Mouse (Mus musculus) right cerebral cortex, postnatal 14 days (tissue): ENCODE results near the gene Fscn2.
"Not testable (repeated sequence)": the region's sequence is repeated elsewhere in the genome, so short reads cannot be mapped to it uniquely, and the experiment has no call there.

ENCODE experiments used
- DNase-seq: peaks from one replicate; pipeline ENCODE4 v3.0.0; 2022

The Fscn2 gene

DNA sequence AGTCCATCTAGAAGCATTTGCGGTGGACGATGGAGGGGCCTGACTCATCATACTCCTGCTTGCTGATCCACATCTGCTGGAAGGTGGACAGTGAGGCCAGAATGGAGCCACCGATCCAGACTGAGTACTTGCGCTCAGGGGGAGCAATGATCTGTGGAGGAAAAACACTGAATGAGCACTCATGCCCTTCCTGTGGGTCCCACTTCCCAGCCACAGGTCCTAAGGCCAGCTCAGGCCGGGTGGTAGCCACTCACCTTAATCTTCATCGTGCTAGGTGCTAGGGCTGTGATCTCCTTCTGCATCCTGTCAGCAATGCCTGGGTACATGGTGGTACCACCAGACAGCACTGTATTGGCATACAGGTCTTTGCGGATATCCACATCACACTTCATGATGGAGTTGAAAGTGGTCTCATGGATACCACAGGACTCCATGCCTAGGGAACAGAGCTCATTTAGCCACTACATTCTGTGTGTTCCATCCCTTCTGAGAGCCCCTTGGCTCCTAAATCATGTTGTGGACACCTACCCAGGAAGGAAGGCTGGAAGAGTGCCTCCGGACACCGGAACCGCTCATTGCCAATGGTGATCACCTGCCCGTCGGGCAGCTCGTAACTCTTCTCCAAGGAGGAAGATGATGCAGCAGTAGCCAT is 14.8 kb upstream of the Fscn2 start:
- DNase-seq: not testable (repeated sequence)

DNA sequence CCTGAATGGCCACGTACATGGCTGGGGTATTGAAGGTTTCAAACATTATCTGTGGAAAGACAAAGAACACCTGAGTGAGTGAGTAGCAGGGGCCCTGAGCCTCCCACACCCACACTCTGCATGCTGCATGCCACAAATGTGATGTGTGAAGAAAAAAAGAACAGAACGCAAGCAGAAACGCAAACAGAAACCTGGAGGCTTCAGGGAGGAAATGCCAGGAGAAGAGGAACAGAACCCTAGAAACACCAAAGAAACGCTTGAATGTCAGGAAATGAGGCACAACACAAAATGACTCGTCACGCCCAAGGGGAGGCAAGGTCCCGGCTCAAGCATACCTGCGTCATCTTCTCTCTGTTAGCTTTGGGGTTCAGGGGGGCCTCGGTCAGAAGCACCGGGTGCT is 14.0 kb upstream of the Fscn2 start:
- DNase-seq: no peak

DNA sequence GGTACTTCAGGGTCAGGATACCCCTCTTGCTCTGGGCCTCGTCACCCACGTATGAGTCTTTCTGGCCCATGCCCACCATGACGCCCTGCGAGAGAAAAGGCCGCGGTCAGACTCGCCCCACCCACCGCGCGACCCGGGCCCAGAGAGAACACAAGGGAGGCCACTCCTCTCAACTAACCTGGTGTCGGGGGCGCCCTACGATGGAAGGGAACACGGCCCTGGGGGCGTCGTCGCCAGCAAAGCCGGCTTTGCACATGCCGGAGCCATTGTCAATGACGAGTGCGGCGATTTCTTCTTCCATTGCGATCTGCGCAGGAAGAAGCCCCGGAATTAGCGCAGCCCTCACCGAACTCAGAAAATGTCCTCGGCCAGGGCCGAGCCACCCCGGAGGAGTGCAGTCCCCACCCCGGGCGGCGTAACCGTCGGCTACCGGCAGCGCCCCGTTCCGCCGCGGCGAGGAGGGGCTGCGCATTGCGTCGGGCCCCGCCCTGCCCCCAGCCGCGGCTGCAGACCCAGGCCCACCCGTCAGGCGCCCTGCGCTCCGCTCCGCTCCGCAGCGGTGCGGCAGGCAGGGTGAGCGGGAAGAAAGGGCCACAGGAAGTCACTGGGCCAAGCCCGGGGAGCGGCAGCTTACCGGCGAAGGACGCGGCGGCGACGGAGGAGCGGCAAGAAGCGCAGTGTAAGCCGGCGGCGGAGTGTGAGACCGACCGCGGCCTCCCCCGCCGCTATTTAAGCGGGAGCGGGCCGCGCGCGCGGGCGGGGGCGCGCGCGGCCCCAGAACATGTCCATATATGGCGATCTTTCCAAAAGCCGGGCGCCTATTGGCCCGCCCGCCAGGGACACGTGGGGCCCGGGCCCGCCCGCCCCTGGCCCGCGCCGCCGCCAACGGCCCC is 13.3 kb upstream of the Fscn2 start, which contains the start of gene Actg1:
Actg1 (minus strand) TSS at position 752 of the 893 bp plus-strand sequence.
- DNase-seq: peak; percentile 83

DNA sequence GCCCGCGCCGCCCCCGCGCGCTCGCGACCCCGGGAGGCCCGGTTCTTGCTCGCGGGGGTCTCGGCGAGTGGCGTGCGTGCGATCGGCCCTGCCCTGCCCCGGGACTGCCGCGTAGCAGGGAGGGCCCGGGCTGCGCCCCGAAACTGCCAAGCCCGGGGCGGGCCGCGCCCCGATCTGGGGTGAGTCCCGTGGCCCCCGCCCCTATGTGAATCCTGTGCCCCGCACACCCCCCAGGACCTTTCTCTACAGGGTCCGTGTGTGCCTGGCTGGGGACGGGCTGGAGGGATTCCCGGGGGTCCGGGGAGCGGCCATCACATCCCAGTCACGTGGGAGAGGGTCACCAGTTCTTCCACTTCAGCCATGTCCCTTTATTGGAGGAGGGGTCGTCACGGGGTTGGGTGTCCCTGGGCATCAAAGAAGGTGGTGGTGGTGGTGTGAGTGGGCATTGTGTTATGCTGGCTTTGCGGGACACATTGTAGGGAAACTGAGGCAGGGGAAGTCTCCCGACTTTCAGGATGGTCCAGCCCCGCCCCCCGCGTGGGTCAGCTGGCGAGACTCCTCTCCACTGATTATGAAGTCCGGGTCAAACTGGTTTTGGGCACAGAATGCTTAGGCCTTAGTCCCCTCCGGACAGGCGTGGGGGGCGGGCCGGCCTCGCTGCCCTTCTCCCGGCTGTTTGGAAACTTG is 12.5 kb upstream of the Fscn2 start:
- DNase-seq: peak; percentile 58

DNA sequence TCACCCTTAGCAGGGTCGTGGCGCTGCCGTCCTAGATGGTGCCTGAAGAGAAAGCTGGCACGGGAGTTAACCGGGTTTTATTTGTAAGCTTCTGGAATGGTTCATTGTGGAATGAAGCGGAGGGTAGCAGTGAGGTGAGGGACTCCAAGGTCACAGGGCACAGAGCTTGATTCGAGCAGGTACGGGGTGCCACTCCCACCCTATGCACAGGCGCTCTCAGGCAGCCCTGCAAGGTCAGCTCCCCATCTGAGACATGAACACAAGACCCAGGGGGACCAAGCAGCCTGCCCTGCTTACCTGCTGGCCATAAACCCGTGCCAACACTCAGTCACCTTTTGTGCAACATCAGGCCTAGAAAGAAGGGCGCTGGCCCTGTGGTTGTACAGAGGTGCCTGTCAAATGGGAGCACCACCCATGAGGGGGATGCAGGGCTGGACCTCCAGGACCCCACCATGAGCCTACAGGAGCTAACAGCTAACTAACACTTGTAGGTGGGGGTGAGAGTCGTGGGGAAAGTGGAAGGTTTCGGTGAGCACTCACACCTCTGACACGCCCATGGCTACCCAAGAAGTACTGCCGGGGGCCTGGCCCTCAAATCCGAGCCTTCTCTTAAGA is 11.9 kb upstream of the Fscn2 start:
- DNase-seq: no peak

DNA sequence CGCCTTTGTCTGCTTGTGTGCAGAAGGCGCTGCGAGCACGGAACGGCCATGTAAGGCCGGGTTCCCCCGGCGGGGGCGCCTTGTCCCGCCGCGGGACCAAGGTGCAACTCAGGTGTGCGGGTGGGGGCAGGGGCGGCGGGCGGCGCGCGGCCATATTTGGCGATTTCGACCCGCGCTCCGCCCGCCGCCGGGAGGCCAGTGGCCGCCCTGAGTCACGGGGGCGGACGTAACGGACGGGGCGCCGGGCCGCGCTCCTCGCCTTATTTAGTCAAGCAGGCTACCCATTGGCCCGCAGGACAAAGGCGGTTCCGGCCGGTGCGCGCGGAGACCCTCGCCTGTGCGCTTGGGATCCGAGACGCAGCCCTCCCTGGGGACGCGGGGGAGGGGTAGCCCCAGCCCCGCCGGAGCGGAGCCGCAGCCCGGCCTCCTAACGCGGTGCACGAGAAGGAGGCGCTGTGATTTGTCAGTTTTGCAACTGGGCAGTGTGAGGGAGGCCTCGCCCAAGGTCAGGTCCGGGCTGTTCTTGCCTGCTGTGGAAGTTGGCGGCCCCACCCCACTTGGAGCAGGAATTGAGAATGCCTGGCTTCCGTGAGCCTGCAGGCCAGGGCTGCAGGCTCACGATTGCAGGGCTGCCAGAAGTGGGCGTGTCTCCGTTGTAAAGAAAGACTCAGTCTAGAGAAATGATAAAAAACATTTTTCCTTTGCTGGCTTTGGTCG is 11.2 kb upstream of the Fscn2 start:
- DNase-seq: peak; percentile 75

DNA sequence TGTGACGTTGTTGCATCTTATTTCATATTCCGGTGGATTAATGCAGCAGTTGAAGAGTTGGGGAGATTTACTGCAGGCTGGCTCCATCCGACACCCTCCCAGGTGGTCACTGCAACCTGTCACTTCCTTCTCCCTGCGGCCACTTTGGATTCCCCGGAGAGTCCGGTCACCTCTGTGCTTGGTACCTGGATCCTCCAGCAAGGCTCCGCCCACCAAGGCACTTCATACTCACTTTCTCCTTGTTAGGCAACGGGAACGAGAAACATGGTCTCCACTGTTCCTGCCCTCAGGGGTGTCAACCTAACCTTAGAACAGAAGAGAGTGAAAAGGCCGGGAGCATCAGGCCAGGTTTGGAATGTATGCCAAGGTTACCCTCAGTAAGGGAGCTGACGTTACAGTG is 10.6 kb upstream of the Fscn2 start:
- DNase-seq: peak; percentile 12

DNA sequence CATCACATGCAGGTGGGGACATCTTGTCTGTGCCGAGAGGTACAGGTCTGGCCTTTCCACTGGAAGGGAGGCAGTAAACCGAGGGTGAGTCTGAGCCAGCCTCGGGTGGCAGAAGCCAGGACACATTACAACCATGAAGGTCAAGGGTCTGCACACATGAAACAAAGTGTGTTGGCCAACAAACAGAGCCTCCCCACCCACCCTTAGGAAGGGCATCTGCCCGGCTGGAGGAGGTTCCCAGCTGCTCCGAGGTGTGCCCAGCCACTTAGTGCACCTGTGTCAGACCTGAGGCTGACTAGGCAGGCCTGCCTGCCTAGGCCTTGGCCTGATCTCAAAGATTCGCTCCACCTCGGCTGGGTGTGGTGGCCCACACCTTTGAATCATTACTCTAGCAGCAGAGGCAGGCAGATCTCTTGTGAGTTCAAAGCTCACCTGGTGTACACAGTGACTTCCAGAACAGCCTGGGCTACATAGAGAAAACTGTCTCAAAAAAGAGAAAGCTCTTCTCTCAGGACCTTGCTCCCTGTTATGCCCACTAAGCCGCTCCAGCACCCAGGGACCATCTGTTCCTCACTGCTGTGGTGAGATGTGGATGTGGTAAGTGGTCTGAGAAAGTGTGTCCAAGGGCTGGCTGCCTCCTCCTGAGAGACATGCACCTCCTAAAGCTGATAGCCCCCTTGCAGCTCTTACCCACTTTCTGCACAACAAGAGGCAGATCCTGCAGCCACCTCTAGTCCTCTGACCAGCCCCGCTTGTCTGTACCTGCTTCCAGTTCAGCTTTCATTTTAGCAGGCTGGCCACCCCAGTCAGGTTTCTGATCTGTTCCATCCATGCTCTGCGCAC is 9.9 kb upstream of the Fscn2 start:
- DNase-seq: peak; percentile 4

DNA sequence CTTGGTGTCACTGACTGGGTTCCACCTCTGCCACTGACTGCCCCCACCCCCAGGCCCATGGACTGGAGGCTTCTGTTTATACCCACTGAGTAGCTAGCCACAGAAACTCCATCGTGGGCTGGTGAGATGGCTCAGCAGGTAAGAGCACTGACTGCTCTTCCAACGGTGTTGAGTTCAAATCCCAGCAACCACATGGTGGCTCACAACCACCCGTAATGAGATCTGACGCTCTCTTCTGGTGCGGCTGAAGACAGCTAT is 9.3 kb upstream of the Fscn2 start:
- DNase-seq: peak; percentile 5

DNA sequence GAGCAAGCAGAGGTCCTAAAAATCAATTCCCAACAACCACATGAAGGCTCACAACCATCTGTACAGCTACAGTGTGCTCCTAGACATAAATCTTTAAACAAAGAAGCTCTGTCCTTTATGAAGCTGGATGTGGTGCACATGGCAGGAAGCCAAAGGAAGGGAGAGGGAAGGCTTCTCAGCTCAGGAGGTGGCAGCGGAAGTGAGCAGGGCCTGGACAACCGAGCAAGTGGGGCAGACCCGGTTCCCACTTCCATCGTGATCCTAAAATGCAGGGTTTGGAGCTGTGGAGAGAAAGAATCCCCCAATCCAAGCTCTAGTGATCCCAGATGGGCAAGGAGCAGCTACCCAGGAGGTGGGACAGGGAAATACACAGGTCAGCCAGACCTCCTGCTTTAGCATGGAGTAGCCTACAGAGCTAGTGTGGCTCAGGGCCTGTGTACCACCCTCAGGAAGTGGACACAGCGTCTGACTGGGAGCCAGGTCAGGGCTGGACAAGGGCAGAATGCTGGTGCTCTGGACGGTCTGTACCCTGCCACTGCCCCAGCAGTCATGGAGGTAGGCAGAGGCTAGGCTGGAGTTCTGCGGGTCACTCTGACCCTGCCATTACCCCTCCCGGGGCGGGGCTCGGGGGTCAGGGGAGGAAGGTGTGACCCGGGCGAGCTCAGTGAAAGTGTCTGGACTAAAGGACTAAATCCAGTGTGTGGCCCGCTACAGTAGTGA is 8.6 kb upstream of the Fscn2 start:
- DNase-seq: peak; percentile 26

DNA sequence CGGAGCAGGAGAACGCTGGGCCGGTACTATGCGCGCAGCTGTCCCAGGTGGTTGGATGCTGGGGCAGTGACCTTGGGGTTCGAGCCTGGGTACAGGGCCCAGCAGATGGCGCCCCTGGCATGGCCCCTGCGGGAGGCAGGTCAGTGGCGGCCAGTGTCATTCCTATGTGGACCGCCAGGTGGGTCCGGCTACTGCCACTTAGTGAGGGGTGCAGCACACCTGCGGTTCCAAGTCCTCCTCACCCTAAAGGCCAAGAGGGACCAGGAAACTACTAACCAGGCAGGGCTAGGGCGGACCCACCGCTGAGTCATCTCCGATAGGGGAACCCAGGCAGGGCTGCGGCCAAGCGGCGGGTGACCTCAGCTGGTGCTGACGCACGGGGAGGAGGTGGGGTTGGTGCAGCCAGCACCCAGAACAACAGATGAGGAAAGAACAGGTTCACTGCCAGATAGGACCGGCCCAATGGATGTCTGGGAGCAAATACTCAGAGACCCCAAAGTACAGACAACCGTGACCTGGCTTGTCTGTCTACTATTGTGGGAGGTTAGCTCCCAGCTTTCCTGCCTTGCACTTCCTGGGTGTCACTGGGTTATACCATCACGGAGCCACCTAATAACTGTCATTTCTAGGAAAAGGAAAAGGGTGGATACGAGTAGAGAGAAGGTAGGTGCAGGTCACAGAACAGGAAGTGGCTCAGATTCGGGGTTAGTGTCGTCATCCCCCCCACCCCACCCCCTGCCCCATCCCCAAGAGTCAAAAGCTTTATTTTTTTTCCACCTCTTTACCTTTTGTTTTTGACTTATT is 7.6 kb upstream of the Fscn2 start:
- peak; percentile 68 for DNase-seq

DNA sequence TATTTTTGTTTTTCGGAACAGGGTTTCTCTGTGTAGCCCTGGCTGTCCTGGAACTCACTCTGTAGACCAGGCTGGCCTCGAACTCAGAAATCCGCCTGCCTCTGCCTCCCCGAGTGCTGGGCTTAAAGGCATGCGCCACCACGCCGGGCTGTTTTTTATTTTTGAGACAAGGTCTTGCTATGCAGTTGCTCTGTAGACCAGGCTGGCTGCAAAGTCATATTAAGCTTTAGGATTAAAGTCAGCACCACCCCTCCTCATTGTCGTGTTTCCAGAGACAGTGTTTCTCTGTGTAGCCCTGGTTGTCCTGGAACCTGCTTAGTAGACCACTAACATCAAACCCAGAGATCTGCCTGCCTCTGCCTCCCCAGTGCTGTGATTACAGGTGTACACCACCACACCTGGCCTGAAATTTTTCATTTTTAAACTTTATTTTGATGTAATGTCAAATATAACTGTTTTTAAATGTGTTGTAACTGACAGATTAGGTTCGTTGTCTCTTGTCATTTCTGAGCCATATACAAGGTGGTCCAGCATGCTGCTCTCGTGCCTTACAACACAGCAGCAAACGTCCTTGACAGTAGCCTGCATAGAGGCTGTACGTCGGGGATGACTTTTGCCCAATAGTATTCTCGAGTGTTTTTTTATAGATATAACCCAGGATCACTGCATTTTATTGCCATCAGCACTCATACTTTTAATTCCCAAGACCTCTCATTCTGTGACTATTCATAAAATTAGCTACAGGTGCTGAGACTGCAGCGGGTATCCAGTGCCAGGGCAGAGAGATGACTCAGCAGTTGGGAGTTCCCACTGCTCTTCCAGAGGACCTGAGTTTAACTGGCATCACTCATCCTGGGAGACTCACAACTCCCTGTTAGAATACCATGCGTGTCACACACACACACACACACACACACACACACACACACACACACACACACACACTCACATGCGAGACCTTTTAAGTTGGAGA is 6.7 kb upstream of the Fscn2 start:
- DNase-seq: peak; percentile 5

DNA sequence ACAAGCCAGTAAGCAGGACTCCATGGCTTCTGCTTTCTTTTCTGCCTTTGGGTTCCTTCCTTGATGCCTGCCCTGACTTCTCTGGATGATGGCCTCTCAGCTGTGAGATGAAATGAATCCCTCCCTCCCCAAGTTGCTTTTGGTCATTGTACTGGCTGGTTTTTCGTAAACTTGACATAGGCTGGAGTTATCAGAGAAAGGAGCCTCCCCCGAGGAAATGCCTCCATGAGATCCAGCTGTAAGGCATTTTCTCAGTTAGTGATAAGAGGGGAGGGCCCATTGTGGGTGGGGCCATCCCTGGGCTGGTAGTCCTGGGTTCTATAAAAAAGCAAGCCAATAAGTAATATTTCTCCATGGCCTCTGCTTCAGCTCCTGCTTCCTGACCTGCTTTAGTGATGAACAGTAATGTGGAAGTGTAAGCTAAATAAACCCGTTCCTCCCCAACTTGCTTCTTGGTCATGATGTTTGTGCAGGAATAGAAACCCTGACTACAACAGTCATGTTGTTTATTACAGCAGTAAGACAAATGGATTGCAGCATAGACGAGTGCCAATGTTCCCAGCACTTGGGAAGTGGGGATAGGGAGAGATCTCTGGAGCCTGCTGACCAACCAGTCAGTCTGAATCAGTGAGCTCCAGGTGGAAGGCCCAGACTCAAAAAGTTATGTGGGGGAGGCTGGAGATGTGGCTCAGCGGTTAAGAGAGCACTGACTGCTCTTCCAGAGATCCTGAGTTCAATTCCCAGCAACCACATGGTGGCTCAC is 5.9 kb upstream of the Fscn2 start:
- DNase-seq: no peak

DNA sequence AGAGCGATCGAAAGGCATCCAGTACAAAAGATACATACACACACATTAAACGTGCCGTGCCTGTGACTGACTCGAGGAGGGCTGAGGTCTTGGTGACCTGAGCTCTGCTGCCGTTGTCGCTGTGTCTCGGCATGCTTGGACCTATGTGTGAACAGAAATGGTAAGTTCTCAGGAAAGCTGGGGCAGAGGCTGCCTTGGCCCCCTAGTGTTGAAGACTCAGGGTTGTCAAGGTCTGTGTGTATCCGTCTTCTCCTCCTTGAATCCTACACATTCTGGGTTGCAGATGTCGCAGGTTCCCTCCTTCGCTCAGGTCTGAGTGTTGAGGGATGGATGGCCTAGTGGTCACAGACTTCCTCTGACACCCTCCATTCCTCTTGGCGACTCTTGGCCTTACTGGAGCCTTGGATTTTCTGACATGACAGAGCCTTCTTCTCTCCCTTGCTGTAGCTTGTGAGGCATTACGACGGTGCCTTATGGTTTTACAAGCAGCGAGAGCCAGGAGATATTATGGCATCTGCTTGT is 5.0 kb upstream of the Fscn2 start:
- peak; percentile 2 for DNase-seq

DNA sequence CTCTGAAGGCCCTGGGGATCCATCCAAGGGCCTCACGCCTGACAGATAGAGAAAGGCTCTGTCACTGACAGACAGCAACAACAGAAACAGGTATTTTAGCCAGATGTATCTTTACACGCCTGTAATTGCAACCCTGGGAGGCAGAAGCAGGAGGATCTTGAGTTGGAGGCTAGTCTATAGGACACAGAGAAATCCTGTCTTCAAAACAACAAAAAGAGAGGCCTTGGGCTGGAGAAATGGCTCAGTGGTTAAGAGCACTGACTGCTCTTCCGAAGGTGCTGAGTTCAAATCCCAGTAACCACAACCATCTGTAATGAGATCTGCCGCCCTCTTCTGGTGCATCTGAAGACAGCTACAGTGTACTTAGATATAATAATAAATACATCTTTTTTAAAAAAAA is 4.4 kb upstream of the Fscn2 start:
- DNase-seq: no peak

DNA sequence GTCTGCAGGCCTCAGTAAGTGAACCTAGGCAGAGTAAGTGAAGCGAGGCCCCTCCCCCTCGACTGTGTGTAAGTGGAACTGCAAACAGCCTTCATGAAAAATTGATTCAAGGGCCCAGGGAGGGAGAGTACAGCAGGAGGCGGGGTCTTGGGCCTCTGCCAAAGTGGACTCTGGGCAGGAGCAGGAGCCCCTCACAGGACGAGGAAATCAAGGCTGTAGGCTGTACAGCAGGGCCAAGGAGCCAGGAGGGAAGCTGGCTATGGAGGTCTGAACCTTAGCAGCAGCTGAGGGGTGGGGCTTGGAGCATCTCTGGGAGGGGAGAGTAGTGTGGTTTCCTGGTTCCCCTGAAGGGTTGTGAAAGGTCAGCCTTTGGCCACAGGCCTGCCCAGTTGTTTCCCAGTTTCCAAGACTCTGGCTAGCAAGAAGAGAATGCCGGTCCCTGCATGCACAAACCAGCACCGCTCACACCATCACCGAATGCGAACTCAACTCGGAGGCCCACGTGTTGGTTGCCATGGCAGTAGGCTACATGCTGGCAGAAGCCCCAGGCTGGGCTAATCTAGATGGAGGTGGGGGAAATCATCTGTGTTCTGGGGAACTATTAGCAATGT is 3.4 kb upstream of the Fscn2 start:
- peak; percentile 76 for DNase-seq

DNA sequence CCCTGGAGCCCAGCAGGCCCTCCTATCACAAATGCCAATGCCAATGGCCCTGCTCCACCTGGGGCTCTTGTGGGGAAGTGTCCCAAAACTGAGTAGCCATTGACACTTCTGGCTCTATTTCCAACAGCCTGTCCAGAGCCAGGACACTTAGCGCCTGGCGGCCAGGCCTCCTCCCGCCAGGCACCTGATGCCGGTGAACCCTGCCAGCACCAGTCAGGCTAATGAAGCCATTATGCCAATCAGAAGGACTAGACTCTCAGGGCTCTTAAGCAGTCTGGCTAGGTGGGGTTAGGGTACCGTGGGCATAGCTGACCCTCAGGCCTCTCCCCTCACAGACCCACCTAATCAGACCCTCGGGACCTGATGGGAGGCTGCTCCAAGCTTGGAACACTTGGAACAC is 1.9 kb upstream of the Fscn2 start:
- peak; percentile 6 for DNase-seq

DNA sequence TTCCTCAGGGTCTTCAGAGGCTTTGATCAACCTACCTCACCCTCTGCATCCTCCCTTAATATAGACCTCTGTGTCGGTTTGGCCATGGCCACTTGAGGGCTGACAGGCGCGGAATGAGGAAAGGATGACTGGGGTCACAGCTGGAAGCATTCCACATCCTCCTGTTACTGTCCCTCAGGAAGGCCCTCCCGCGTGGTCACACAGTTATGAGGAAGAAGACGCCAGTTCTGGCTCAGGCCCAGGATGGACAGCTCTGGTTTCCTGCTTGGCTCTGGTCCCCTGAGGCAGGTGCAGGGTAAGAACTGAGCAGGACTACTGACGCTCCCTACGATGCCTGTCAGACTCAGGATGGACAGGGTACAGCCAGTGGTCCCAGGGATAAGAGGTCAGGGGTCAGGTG is 1.3 kb upstream of the Fscn2 start:
- DNase-seq: no peak
